Mouse (Mus musculus) adrenal gland, adult 18-20 months (tissue): ENCODE data around the gene Snrpc. TPM values are rescaled to one million over a fixed set of nuclear protein-coding genes. Genes with fewer than 3 reads are reported as not detected.

Experiments
- DNase-seq, 2 experiments: peaks; one replicate each; pipeline ENCODE4 v3.0.0; 2021 to 2022; ENCODE audit warnings: low spot score in 2 of 2
- total RNA-seq, 2 experiments: library from RNA; stranded (reverse); gene quantifications; 1 replicate in 1 of 2; 2 replicates in 1 of 2; pipeline ENCODE4 v1.2.3; 2021

Snrpc gene
- total RNA-seq, 2 experiments from 2014 or later: 66.1 to 66.6 TPM

DNA sequence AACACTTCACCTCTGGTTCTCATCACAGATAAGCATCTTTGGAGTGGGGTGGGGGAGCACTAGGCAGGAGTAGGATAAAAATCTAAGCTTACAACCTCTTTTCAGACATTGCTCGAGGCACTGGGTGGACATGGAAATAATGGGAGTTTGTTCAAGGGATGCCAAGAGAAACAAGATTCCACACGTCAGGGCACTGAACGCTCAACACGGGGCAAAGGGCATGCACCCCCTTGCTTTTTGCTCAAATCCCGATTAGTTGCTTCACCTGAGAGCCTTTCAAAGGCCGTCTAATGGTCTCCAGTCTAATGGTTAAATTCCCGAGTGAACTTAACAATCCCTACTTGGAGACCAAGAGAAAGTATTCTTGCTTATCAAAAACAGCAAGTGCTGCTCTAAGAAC lies 18.9 kb upstream of the Snrpc start:
- DNase-seq: no peak

GRCm38 (mm10) chr17:27819521-27819970 lies 18.4 kb upstream of the Snrpc start:
- no peak for DNase-seq

- DNase-seq: peak; percentile 65 to 69
These were observed 17.9 kb upstream of the Snrpc start for GRCm38 (mm10) chr17:27819971-27820567.

- DNase-seq: peak; percentile 99
These were observed 17.2 kb upstream of the Snrpc start, which contains the start of gene D17Wsu92e for GRCm38 (mm10) chr17:27820568-27821406. D17Wsu92e (minus strand) TSS chr17:27820648.

GRCm38 (mm10) chr17:27821407-27822338 lies 16.3 kb upstream of the Snrpc start:
- DNase-seq: no peak

DNA sequence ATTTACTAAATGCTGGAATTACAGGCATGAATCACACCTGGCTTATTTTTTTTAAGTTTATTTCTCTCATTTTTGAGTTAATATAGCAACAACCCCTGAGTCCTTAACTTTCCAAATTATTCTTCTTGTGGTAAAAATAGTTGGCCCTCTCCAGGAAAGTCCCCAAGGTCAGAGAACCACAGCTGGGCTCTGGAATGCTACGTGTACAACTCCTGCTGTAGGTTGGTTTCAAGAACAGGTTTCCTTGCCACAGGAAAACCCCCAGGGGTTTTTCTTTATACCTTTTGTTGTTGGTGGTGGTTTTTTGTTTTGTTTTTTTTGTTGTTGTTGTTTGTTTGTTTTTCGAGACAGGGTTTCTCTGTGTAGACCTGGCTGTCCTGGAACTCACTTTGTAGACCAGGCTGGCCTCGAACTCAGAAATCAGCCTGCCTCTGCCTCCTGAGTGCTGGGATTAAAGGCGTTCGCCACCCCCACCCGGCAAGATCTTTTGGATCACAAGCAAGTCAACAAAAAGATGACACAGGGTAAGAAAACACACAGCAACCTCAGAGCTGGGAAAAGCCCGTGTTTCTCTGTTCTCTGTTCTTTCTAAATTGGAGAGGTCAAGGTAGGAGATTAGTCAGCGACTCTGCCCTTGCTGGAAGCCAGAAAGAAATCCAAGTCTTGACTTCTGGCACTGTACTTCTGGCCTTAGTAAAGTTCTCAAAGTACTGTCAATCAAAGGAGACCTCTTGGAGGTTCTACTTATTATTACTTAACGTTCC lies 14.6 kb upstream of the Snrpc start:
- no peak for DNase-seq

DNA sequence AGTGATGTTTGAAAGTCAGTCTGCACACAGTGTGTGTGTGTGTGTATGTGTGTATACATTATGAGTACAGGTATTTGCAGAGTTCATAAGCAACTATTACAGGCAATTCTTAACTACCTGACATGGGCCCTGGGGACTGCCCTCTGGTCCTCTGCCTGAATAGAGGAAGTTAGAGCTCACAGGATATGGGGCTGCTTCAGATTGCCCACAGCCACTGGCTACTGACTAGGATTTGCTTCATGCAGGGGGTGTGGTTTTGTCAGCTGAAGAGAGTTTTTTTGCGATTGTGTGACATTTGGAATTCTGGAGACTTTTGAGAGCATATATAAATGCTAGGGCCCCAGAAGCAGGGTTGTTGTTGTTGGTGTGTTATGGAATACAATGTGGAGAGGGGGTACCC lies 13.0 kb upstream of the Snrpc start:
- no peak for DNase-seq

- no peak for DNase-seq
These were observed 12.4 kb upstream of the Snrpc start for GRCm38 (mm10) chr17:27825539-27825938.

GRCm38 (mm10) chr17:27825984-27826905 lies 11.7 kb upstream of the Snrpc start:
- DNase-seq: peak; percentile 56 to 72

DNA sequence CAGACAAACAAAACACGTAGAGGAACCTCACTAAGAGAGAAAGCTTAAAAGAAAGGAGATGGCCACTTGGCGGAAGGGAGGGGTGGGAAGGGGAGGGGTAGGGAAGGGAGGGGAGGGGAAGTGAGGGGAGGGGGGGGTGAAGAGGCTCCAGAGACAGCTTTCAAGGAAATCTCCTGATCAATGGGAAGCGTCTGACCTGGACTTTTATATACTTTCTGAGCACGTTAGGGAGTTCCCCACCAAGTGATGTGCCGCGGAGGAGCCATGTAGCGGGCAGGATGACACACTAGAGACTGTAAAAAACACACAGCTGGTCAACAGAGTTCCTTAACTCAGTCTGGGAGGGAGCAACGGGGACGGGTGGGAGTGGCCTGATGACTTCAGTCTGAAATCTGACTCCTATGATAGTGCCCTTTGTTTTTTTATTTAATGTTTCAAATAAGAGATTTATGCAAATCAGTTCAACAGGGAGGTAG lies 11.0 kb upstream of the Snrpc start:
- DNase-seq: peak; percentile 42 to 57

GRCm38 (mm10) chr17:27827511-27827910 lies 10.4 kb upstream of the Snrpc start:
- DNase-seq: no peak

DNA sequence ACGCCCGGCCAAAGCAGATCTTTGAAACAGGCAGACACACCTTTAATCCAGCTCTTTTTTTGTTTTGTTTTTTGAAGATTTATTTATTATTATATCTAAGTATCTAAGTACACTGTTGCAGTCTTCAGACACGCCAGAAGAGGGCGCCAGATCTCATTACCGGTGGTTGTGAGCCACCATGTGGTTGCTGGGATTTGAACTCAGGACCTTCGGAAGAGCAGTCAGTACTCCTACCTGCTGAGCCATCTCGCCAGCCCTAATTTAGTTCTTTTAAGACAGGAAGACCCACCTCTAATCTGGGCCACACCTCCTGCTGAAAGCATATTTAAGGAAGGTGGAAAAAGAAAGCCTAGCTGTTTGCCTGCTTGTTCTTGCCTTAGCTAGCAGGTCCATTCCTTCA lies 7.5 kb upstream of the Snrpc start:
- no peak for DNase-seq

DNA sequence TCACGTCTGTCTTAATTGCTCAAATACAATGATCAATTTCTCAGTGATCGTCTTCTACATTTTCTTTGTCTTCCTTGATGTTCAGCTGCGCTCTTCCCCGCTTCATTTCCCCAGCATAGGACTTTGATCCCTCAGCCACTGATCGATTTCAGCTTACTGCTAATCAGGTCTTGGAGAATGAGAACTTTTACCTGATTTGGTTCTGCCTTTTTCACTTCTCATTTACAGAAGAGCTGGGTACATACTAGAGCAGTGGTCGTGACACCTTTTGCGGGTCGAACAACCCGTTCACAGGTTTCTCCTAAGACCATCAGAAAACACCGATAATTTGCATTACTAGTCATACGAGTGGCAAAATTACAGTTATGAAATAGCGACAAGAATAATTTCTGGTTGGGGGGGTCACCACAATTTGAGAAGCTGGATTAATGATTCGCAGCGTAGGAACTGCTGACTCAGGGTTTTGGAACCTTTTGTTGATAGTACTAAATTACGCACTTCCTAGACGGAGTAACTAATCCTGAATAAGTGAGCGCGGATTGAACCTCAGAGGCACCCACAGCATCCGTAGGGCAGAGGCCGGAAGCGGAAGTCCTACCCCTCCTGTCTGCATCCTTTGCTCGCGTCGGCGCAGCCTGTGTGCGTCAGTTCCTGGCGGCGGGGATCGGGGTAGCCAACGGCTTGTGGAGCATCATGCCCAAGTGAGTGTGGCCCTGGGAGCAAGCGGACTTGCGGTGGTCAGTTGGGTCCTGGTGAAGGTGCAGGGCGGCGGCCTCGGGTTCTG lies 1.7 kb downstream of the Snrpc start:
- peak; percentile 91 to 94 for DNase-seq

DNA sequence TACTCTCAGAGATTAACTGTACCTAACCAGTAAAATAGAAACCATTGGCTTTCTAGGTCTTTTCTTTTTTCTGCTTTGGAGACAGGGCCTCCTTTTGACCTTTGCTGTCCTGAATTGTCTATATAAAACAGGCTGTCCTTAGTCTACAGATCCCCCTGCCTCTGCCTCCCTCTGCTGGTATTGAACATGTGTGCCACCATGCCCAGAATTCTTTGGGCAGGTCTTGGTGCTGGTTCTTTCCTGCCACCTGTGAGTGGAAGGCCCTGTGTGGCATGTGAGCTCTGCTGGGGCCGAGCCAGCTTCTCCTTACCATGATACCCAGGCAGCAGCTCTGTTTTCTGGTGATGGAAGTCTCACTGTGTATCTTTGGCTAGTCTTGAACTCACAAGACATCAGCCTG lies 10.4 kb downstream of the Snrpc start:
- DNase-seq: no peak

- no peak for DNase-seq
These were observed 13.1 kb downstream of the Snrpc start for GRCm38 (mm10) chr17:27851076-27851475.

DNA sequence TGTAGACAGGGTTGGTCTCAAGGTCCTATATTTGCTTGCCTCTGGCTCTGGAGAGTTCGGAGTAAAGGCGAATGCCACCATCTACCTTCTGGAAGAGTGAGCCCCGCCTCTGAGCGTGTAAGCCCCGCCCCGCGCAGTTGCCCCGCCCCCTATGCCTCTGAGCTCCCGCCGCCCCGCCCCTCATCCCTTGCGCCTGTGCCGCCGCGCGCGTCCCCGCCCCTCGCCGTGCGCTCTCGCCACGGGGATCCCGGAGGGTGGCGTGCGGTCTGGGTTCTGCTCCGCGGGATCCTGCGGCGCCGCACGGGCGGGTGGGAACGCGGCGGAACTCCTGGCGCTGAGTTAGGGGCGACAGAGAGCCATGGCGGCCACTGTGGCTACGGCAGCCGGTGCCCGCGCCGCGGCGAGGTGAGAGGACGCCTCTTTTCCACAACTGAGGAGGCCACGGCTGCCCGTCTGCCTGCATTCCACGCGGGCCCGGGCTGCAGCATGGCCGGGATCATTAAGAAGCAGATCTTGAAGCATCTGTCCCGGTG lies 18.4 kb downstream of the Snrpc start, which contains the start of gene Uhrf1bp1:
TSS of gene Uhrf1bp1 (plus strand) at position 177 of the 533 bp plus-strand sequence.
- DNase-seq: peak; percentile 76 to 82

- peak; percentile 59 to 62 for DNase-seq
These were observed 19.1 kb downstream of the Snrpc start for GRCm38 (mm10) chr17:27856798-27857648.
